Mouse (Mus musculus): Measurements from ENCODE around the gene Acly. TPM values are rescaled to one million over a fixed set of nuclear protein-coding genes. Genes with fewer than 3 reads are reported as not detected.
A peak's percentile ranks its signal among the peaks of the same experiment; 100 is the strongest.

Gene Acly
- polyA plus RNA-seq, 1 experiment: 232 TPM

GRCm38 (mm10) chr11:100524987-100525630, 2.7 kb downstream of the Acly start:
- Histone ChIP-seq H3K36me3 (ENCODE audit: control insufficient read depth, insufficient read depth, low read length, poor library complexity, severe bottlenecking) (peaks cover 36% of the 10 kb centered on the region), H3K9me3 (replicated peaks; ENCODE audit: control insufficient read depth, insufficient read depth, low read length, poor library complexity, severe bottlenecking) (no peaks in the 10 kb centered on the region), H3K27me3 (ENCODE audit: control insufficient read depth, insufficient read depth, low read length, poor library complexity, severe bottlenecking) (no peaks in the 10 kb centered on the region), H3K9ac (ENCODE audit: low read depth, poor library complexity, severe bottlenecking) (peak overlapping the region; percentile 8), H3K4me3 (ENCODE audit: low read depth, low read length) (no peak overlapping the region), H3K4me1 (ENCODE audit: control insufficient read depth, insufficient read depth, low read length) (peaks cover 4% of the 10 kb centered on the region), H3K27ac (ENCODE audit: insufficient read depth, low read length) (no peak overlapping the region)
- no peak for TF ChIP-seq EP300 (IDR thresholded peaks at IDR 0.05; ENCODE audit: insufficient read depth, low read depth, low read length)
- TF ChIP-seq POLR2A (IDR thresholded peaks at IDR 0.05; ENCODE audit: insufficient read depth, low read length): no peak
- no peak for TF ChIP-seq CTCF (IDR thresholded peaks at IDR 0.05; ENCODE audit: low read depth, low read length)

GRCm38 (mm10) chr11:100524358-100524757, 3.4 kb downstream of the Acly start:
- H3K4me1 ChIP-seq (ENCODE audit: control insufficient read depth, insufficient read depth, low read length): peaks cover 4% of the 10 kb centered on the region
- H3K36me3 ChIP-seq (ENCODE audit: control insufficient read depth, insufficient read depth, low read length, poor library complexity, severe bottlenecking): peaks cover 40% of the 10 kb centered on the region
- no peaks in the 10 kb centered on the region for H3K27me3 ChIP-seq (ENCODE audit: control insufficient read depth, insufficient read depth, low read length, poor library complexity, severe bottlenecking)
- no peak overlapping the region for H3K27ac ChIP-seq (ENCODE audit: insufficient read depth, low read length)
- no peak overlapping the region for H3K9ac ChIP-seq (ENCODE audit: low read depth, poor library complexity, severe bottlenecking)
- TF ChIP-seq EP300 (IDR thresholded peaks at IDR 0.05; ENCODE audit: insufficient read depth, low read depth, low read length): no peak
- no peak for TF ChIP-seq CTCF (IDR thresholded peaks at IDR 0.05; ENCODE audit: low read depth, low read length)
- no peak for TF ChIP-seq POLR2A (IDR thresholded peaks at IDR 0.05; ENCODE audit: insufficient read depth, low read length)
- H3K9me3 ChIP-seq (replicated peaks; ENCODE audit: control insufficient read depth, insufficient read depth, low read length, poor library complexity, severe bottlenecking): no peaks in the 10 kb centered on the region
- H3K4me3 ChIP-seq (ENCODE audit: low read depth, low read length): no peak overlapping the region

GRCm38 (mm10) chr11:100520838-100521237, 7.0 kb downstream of the Acly start:
- Histone ChIP-seq H3K4me3 (ENCODE audit: low read depth, low read length) (no peak overlapping the region), H3K9ac (ENCODE audit: low read depth, poor library complexity, severe bottlenecking) (no peak overlapping the region), H3K4me1 (ENCODE audit: control insufficient read depth, insufficient read depth, low read length) (peaks cover 4% of the 10 kb centered on the region), H3K27me3 (ENCODE audit: control insufficient read depth, insufficient read depth, low read length, poor library complexity, severe bottlenecking) (no peaks in the 10 kb centered on the region), H3K36me3 (ENCODE audit: control insufficient read depth, insufficient read depth, low read length, poor library complexity, severe bottlenecking) (peaks cover 69% of the 10 kb centered on the region), H3K27ac (ENCODE audit: insufficient read depth, low read length) (no peak overlapping the region), H3K9me3 (replicated peaks; ENCODE audit: control insufficient read depth, insufficient read depth, low read length, poor library complexity, severe bottlenecking) (no peaks in the 10 kb centered on the region)
- no peak for TF ChIP-seq CTCF (IDR thresholded peaks at IDR 0.05; ENCODE audit: low read depth, low read length)
- no peak for TF ChIP-seq EP300 (IDR thresholded peaks at IDR 0.05; ENCODE audit: insufficient read depth, low read depth, low read length)
- TF ChIP-seq POLR2A (IDR thresholded peaks at IDR 0.05; ENCODE audit: insufficient read depth, low read length): no peak

GRCm38 (mm10) chr11:100519188-100519587, 8.6 kb downstream of the Acly start:
- H3K4me3 ChIP-seq (ENCODE audit: low read depth, low read length): no peak overlapping the region
- TF ChIP-seq POLR2A (IDR thresholded peaks at IDR 0.05; ENCODE audit: insufficient read depth, low read length): no peak
- no peak for TF ChIP-seq EP300 (IDR thresholded peaks at IDR 0.05; ENCODE audit: insufficient read depth, low read depth, low read length)
- no peak for TF ChIP-seq CTCF (IDR thresholded peaks at IDR 0.05; ENCODE audit: low read depth, low read length)
- H3K27ac ChIP-seq (ENCODE audit: insufficient read depth, low read length): no peak overlapping the region

GRCm38 (mm10) chr11:100518188-100518591, 9.6 kb downstream of the Acly start:
- H3K36me3 ChIP-seq (ENCODE audit: control insufficient read depth, insufficient read depth, low read length, poor library complexity, severe bottlenecking): peaks cover 89% of the 10 kb centered on the region

More at GRCm38 (mm10) chr11:100519188-100519587, 8.6 kb downstream of the Acly start:
- H3K36me3 ChIP-seq (ENCODE audit: control insufficient read depth, insufficient read depth, low read length, poor library complexity, severe bottlenecking): peaks cover 86% of the 10 kb centered on the region
- no peaks in the 10 kb centered on the region for H3K27me3 ChIP-seq (ENCODE audit: control insufficient read depth, insufficient read depth, low read length, poor library complexity, severe bottlenecking)
- no peaks in the 10 kb centered on the region for H3K9me3 ChIP-seq (replicated peaks; ENCODE audit: control insufficient read depth, insufficient read depth, low read length, poor library complexity, severe bottlenecking)
- no peak overlapping the region for H3K9ac ChIP-seq (ENCODE audit: low read depth, poor library complexity, severe bottlenecking)
- H3K4me1 ChIP-seq (ENCODE audit: control insufficient read depth, insufficient read depth, low read length): no peaks in the 10 kb centered on the region

GRCm38 (mm10) chr11:100516291-100516690, 11.5 kb downstream of the Acly start:
- H3K4me3 ChIP-seq (ENCODE audit: low read depth, low read length): no peak overlapping the region

More at GRCm38 (mm10) chr11:100518188-100518591, 9.6 kb downstream of the Acly start:
- no peaks in the 10 kb centered on the region for H3K27me3 ChIP-seq (ENCODE audit: control insufficient read depth, insufficient read depth, low read length, poor library complexity, severe bottlenecking)
- H3K9me3 ChIP-seq (replicated peaks; ENCODE audit: control insufficient read depth, insufficient read depth, low read length, poor library complexity, severe bottlenecking): no peaks in the 10 kb centered on the region
- TF ChIP-seq POLR2A (IDR thresholded peaks at IDR 0.05; ENCODE audit: insufficient read depth, low read length) (no peak), EP300 (IDR thresholded peaks at IDR 0.05; ENCODE audit: insufficient read depth, low read depth, low read length) (no peak), CTCF (IDR thresholded peaks at IDR 0.05; ENCODE audit: low read depth, low read length) (no peak)
- no peak overlapping the region for H3K9ac ChIP-seq (ENCODE audit: low read depth, poor library complexity, severe bottlenecking)
- no peak overlapping the region for H3K27ac ChIP-seq (ENCODE audit: insufficient read depth, low read length)
- H3K4me3 ChIP-seq (ENCODE audit: low read depth, low read length): no peak overlapping the region
- no peaks in the 10 kb centered on the region for H3K4me1 ChIP-seq (ENCODE audit: control insufficient read depth, insufficient read depth, low read length)

More at GRCm38 (mm10) chr11:100516291-100516690, 11.5 kb downstream of the Acly start:
- H3K36me3 ChIP-seq (ENCODE audit: control insufficient read depth, insufficient read depth, low read length, poor library complexity, severe bottlenecking): peaks cover 87% of the 10 kb centered on the region
- H3K27me3 ChIP-seq (ENCODE audit: control insufficient read depth, insufficient read depth, low read length, poor library complexity, severe bottlenecking): no peaks in the 10 kb centered on the region
- H3K4me1 ChIP-seq (ENCODE audit: control insufficient read depth, insufficient read depth, low read length): no peaks in the 10 kb centered on the region
- TF ChIP-seq EP300 (IDR thresholded peaks at IDR 0.05; ENCODE audit: insufficient read depth, low read depth, low read length) (no peak), CTCF (IDR thresholded peaks at IDR 0.05; ENCODE audit: low read depth, low read length) (no peak), POLR2A (IDR thresholded peaks at IDR 0.05; ENCODE audit: insufficient read depth, low read length) (no peak)
- H3K9ac ChIP-seq (ENCODE audit: low read depth, poor library complexity, severe bottlenecking): no peak overlapping the region
- no peak overlapping the region for H3K27ac ChIP-seq (ENCODE audit: insufficient read depth, low read length)
- H3K9me3 ChIP-seq (replicated peaks; ENCODE audit: control insufficient read depth, insufficient read depth, low read length, poor library complexity, severe bottlenecking): no peaks in the 10 kb centered on the region
